Mouse (Mus musculus) heart, postnatal 0 days (tissue): Measurements from ENCODE around the gene Timm13.

Experiments used
- CTCF ChIP-seq: IDR thresholded peaks from 2 replicates; pipeline ENCODE4 v1.5.1; 2016; ENCODE audit warnings: antibody characterized with exemption, control low read depth, low read depth
- EP300 ChIP-seq: IDR thresholded peaks from 2 replicates; pipeline ENCODE4 v1.6.1; 2016; ENCODE audit warnings: antibody characterized with exemption, low read depth

DNA sequence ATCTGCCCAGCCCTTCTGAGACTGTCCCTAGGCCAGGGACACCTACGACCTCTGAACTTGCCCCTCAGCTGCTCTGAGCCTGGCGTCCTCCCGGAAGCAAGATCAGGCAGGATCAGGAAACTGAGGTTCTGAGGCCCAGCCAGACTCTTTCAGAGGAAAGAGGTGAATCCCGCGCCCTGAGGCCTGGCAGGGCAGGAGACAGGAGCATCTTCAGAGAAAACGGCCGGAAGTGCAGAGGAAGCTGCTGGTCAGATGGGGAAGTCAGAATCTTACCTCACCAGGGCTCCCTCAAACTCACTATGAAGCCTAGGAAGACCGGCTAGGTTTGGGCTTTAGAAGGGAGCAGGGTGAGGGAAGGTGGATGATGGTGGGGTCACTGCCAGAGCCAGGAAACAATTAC lies 42.1 kb upstream of the Timm13 start:
- TF ChIP-seq CTCF = no peak
- TF ChIP-seq EP300 = no peak
